ENCODE assay signal across 9 mouse cellular contexts in genomic region chr16:91896426-91896830, GRCm38 (mm10).
A peak's percentile ranks its signal among the peaks of the same experiment; 100 is the strongest.
DNase-seq lines count a peak whose midpoint lies in the region; ATAC-seq lines count a peak whose summit lies in the region.
"Had no signal": no experiment of that assay in that cellular context is flagged by ENCODE, and none has a peak within 500 bp of the region (broad histone marks: within the 10 kb centered on the region; RNA-seq: fewer than 3 reads in every experiment).

No protein-coding gene starts in this region.

- intact Hi-C loops in left cerebral cortex, postnatal 25 days (cut with DNase I), result no loop called here

- H3K9me3 ChIP-seq in forebrain, embryonic 15.5 days, result no peaks in the 10 kb centered on the region
- H3K9me3 ChIP-seq: heart, embryonic 13.5 days had no signal

- peak; percentile 86 for ATAC-seq in forebrain, embryonic 15.5 days (replicated peaks)

- no peak overlapping the region for H3K4me3 ChIP-seq in forebrain, embryonic 15.5 days
- H3K4me3 ChIP-seq: heart, embryonic 13.5 days had no signal

- H3K36me3 ChIP-seq in forebrain, embryonic 15.5 days, result peaks cover 7% of the 10 kb centered on the region; the same call in 1 of the 2 replicates
- H3K36me3 ChIP-seq: heart, embryonic 13.5 days had no signal

- no peak overlapping the region for H3K4me2 ChIP-seq in forebrain, embryonic 15.5 days (replicated peaks)
- H3K4me2 ChIP-seq: heart, embryonic 13.5 days had no signal

- 0 out of 2 replicates have a peak overlapping the region, but pooled peaks have one; percentile 6 for H3K9ac ChIP-seq in forebrain, embryonic 15.5 days (replicated peaks)
- H3K9ac ChIP-seq: heart, embryonic 13.5 days had no signal

- H3K4me1 ChIP-seq in forebrain, embryonic 15.5 days, result peaks cover 35% of the 10 kb centered on the region
- H3K4me1 ChIP-seq: heart, embryonic 13.5 days had no signal

- WGBS in forebrain, embryonic 15.5 days, result 33% methylated on average over 6 of the region's 6 CpGs

- peak; percentile 57 for DNase-seq in retina, postnatal 1 day
- DNase-seq in retina, embryonic 14.5 days (ENCODE audit: low spot score), result no peak
- peak; percentile 65 to 68 for DNase-seq in left cerebral cortex, postnatal 25 days (ENCODE audit: low spot score in 2 of 2)
- DNase-seq in kidney, adult 8-10 months, result no peak
- DNase-seq in c-Kit-positive CD71-positive TER-119-positive erythroid progenitor cells, embryonic 14.5 days (ENCODE audit: low spot score), result no peak
- no peak for DNase-seq in gastrocnemius, postnatal 10 days
- DNase-seq: kidney, postnatal 14 days had no signal

- H3K27me3 ChIP-seq in forebrain, embryonic 15.5 days, result no peaks in the 10 kb centered on the region

- peak overlapping the region; percentile 92 for H3K27ac ChIP-seq in forebrain, embryonic 15.5 days (replicated peaks)
- H3K27ac ChIP-seq: heart, embryonic 13.5 days had no signal

Comparison
In these comparisons a context has a peak if more than half of its experiments do, and no peak if none do; other contexts are left out.
1. DNase-seq: peak in retina, postnatal 1 day (single experiment) and left cerebral cortex, postnatal 25 days (2 of 2); none in retina, embryonic 14.5 days (single experiment), kidney, adult 8-10 months (0 of 2), c-Kit-positive CD71-positive TER-119-positive erythroid progenitor cells, embryonic 14.5 days (single experiment) and gastrocnemius, postnatal 10 days (single experiment).